Mouse (Mus musculus): ENCODE measurements around the gene Ythdf1.

DNA sequence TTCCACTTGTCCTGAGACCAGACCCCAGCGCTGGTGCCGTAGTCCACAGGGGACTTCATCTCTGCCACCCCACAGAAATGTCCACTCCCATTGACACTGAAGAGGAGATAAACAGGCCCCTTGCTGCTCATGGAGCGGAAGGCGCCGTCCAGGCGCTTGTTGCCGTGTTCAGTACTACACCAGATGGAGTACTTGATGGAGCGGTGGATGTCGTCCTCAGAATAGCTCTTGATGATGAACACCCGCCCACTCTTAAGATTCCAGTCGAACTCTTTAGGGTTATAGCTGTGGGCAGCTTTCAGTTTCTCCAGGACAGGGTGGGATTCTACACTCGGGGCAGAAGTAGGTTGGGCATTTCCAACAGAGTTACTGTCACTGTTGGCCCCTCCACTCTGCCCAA lies 9.8 kb downstream of the Ythdf1 start:
- no peak for TF ChIP-seq GATA1 (IDR thresholded peaks at IDR 0.05; ENCODE audit: borderline replicate concordance, low read length)
- TF ChIP-seq FLI1 (IDR thresholded peaks at IDR 0.05; ENCODE audit: low read length) = no peak

Measured in megakaryocyte, embryonic 14.5 days (primary cell).